Mouse (Mus musculus) liver, adult 2 months (tissue): Measurements from ENCODE around the gene Fkbp4.

Source experiments
- CTCF ChIP-seq: fragments of 200-500 bp; IDR thresholded peaks from 2 replicates; pipeline ENCODE4 v1.5.1; 2011; ENCODE audit warnings: low read depth, low read length, control low read depth
- POLR2A ChIP-seq: fragments of 200-500 bp; IDR thresholded peaks from 2 replicates; pipeline ENCODE4 v1.6.1; 2011; ENCODE audit warnings: low read length, control low read depth; ENCODE audit not compliant: insufficient read depth; ENCODE audit errors: extremely low read depth

DNA sequence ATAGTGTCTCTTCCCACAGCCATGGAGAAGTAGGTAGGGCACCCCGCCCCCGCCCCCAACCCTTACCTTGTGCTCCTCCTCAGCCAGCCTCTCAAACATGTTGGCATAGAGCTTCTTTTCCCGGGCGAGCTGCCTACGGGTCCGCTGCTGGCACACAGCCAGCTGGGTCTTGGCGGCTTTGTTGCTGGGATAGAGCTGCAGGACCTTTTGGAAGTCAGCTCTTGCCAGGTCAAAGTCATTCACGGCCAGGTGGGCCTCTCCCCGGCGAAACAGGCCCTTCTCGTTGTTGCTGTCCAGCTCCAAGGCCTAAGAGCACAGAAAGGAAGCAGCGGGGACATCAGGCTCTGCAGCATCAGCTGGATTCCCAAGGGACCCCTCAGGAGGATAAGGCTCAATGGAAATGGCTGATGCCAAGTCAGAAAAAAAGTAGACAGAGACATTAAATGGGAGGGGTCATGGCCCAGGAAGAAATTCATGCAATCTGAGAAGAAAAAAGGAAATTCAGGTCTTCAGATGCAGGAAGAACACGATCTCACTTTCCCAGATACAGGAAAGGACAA, 6.0 kb downstream of the Fkbp4 start:
- TF ChIP-seq POLR2A (no peak), CTCF (no peak)
